Mouse (Mus musculus): ENCODE measurements at regions not wholly inside any gene's neighbourhood (a gene's known extent, or its start where the extent isn't known, plus 50 kb on each side); places are given as distances from the start of the nearest gene placed in this dataset.

GRCm38 (mm10) chr11:18478841-18479240 lies 525.2 kb upstream of the Etaa1 start:
- TF ChIP-seq CHD2 (IDR thresholded peaks at IDR 0.05; ENCODE audit: low read depth, low read length): no peak
- TF ChIP-seq ZC3H11A (IDR thresholded peaks at IDR 0.05; ENCODE audit: borderline replicate concordance, low read depth, low read length): no peak

All from ES-E14 (cell line).